Mouse (Mus musculus): Measurements from ENCODE around the gene Fam24b.

GRCm38 (mm10) chr7:131297151-131297550 lies 32.2 kb downstream of the Fam24b start:
- no peak for TF ChIP-seq CTCF (IDR thresholded peaks at IDR 0.05; ENCODE audit: insufficient read depth, low read length)
- TF ChIP-seq POLR2A (IDR thresholded peaks at IDR 0.05; ENCODE audit: borderline replicate concordance, extremely low read depth, low read depth, low read length): no peak
